Mouse (Mus musculus): Measurements from ENCODE around the gene Dazap2.
"Not testable (repeated sequence)": the region's sequence is repeated elsewhere in the genome, so short reads cannot be mapped to it uniquely, and the experiment has no call there.

Dazap2 gene

DNA sequence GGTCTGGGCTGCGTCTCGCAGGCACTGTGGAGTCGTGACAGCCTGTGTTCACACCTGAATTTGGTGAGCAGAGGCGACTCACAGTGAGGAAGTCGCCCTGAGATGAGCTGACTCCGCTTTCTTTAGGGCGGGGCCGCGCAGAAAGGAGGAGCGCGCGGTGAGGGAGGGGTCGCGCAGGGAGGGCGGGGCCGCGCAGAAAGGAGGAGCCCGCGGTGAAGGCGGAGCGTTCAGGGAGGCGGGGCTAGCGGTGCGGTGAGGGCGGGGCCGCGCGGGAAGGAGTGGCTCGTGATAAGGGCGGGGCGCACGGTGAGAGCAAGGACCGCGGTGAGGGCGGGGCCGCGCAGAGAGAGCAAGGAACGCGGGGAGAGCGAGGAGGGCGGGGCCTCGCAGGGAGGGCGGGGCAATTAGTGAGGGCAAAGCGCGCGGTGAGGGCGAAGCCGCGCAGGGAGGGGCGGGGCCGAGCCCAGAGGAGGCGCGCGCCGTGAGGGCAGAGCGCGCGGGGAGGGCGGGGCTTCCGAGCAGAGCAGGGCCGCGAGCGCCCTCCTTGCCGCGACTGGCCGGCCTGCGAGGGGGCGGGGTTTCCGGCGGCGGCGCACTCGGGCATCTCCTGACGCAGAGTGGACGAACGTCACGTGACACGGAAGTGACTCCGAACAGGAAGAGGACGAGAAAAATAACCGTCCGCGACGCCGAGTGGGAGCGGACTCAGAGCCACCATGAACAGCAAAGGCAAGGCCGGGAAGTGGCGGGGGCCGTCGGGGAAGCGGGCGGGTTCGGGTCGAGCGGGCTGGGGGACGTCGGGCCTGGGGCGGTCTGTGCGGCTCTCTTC lies at the start of gene Dazap2:
Gene Dazap2 (plus strand): TSS at position 354 of the 829 bp plus-strand sequence.
- DNase-seq, result peak; percentile 97

DNA sequence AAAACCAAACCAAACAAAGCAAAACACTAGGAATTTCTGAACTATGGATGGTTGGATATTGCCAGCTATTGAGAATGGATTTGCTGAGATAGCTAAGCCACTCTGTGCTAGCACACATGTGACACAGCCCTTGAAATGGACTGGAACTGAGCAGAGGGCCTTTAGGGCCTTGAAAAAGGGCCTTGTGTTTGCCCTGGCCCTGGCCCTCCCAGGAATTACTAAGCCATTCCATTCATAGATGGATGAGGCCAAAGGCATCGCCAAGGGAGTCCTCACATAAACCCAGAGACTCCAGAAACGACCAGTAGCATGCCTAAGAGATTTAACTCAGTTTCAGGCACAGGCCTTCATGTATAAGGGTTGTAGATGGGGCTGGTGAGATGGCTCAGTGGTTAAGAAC lies 48.6 kb upstream of the Dazap2 start:
- DNase-seq, result no peak

DNA sequence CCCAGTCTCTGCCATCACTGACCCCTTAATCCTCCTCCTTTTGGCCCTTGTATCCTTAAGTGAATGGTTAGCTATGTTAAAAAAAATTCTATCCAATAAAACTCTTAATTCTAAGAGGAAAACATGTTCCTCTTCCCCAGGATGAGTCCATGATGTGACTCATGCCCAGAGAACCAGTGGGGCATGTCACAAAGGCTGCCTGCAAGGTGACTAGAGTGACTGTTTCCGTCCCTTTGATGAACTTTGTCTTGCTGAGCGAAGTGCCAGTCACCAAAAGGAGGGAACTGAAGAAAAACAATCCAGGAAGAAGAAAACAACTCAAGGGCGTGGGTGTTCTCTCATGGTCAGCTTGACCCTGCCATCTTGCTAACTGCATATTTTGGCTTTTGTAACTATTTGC lies 45.9 kb upstream of the Dazap2 start:
- no peak for DNase-seq

DNA sequence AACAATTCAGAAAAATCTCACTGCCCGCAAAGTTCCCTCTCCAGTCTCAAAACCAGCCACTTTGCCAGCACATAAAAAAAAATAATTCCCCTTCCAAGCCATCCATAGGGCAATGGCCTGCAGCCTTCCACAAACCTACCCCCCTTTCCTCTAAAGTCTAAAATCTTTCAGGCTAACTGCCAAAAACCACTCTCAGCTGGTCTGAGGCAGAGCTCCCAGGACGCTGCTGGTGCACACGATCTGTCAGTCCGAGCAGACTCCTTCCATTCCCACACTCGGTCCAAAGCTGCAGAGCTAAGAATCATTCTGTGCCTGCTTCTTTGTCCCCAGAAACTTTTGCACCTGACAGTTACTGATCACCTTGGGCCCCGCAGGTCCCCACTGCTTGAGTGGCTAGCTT lies 41.2 kb upstream of the Dazap2 start:
- no peak for DNase-seq

DNA sequence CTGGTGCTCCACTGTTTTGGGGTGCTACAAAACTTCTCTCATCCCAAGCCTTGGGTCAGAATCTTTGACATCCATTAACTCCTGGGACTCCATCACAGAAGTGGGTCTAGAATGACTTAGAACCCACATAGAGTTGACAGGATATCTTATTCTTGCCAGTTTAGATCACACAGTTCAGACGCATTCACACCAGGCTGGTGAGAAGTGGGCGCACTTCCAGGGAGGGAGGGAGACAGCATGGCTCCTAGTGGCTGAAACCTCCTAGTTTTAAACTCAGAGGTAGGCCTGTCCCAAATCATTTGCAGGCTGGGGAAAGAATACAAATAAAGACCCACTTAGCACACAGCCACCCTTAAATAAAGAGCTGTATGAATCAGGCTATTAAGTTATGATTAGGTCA lies 40.8 kb upstream of the Dazap2 start:
- no peak for DNase-seq

DNA sequence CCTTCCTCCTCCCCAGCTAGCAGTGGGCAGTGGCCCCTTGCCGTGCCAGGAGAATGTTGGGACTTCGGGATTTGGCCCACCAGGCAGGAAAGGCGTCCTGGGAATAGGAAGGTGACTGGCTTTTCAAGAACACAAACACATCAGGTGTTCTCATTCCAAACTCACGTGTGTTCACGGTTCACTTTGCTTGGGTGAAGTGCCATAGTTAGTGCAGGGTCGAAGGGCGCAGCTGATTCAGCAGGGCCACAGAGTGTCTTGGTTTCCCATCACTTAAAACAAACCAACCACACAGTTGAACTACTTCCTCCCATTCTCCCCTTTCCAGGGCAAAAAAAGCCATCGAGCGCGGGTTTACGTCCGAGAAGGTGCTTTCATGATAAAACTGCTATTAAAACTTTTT lies 39.8 kb upstream of the Dazap2 start:
- no peak for DNase-seq

DNA sequence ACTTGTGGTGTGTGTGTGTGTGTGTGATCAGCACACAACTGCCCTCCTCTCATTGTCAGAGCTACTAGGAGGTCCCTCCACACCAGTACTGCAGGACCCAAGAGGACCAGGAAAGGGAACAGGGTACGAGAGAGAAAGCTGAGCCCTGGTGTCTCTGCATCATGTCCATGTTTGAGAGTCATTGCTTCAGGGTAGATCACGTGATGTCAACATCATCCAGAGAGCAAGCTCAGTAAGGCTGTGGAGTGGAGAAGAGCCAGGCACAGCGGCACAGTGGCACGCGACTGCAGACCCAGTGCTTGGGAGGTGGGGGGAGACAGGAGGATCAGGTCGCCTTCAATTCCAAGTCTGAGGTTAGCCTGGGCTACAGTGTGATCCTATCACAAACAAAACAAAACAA lies 38.8 kb upstream of the Dazap2 start:
- DNase-seq, result no peak

DNA sequence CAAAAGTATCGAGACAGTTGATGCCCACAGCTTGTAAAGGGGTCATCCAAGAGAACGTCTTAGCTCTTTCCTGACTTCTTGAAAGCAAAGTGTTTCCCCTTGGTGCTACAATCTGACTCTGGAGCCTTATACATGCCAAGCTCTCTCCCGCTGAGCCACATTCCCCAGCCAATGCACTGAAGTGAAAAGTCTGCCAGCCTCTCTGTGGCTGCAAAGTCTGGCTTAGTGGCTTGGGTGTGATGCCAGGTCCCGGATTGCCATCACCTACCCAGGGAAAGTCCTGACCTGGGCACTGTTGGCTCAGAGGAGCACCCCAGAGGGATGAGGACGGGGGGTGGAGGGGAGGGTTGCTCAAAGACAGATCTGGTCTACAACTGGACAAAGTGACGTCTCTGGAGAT lies 38.3 kb upstream of the Dazap2 start:
- DNase-seq, result no peak

DNA sequence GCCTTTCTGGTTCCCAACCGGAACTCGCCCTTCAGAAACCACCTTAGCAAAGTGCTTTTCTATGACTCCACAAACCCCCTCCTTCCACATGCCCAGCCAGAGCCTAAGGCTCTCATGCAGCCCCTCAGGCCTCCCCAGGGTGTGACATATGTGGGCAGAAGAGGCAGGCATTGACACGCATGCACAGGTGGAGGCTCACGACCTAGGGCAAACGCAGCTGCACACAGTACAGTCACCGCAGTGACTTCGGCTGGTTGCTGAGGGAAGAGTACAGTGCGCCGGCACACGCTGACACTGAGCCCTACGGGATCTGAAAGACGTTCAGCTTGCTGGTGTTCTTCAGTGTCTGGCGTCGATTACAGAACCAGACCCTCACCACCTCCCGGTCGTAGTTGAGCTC lies 37.2 kb upstream of the Dazap2 start:
- no peak for DNase-seq

DNA sequence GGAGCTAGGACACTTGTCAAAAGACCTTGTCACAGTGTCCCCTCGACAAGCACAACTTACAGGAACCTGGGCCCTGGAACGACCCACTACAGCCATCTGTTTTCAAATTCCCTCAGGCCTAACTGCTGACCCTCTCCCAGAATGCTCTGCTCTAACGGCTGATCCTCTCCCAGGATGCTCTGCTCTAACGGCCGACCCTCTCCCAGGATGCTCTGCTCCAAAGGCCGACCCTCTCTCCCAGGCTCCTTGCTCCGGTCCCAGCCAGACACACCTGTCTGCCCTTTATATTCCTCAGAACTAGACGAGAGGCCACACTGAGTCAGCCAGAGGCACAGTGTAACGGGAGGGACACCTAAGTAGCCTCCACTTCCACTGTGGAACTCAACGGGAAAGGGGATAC lies 35.0 kb upstream of the Dazap2 start:
- DNase-seq, result no peak

DNA sequence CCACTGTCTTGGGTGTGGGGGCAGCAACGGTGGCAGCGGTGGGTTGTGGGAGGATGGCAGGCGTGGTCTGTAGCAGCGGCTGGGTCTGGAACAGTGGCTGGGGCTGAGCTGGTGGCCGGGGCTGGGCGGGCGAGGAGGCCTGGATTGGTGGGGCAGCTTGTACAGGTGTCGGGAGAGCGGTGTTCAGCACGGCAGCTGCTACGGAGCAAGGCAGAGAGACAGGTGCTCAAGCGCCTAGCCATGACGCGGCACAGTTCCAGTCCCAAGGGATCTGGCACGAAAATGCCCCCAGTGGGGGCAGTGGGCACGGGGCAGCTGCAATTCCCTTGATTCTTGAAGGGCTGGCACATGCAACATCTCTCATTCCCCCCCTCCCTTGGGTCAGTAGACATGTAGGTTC lies 29.2 kb upstream of the Dazap2 start:
- no peak for DNase-seq

DNA sequence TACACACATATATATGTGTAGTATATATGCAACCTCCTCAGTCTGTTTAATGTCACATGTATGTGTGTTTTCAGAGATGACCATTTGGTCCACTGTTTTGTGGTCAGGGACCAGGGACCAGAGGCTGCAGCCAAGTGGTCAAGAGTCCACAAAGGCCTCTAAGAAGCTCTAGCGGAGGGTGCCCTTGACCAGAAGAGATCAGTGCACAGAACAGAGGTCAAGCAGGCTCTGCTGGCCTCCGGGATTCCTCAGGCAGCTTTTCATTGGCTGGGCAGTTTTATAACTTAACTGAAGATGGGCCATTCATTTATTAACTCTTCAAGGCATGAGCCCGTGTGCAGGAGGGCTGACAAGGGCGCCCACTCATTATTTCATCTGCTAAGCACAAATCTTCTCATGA lies 28.0 kb upstream of the Dazap2 start:
- no peak for DNase-seq

DNA sequence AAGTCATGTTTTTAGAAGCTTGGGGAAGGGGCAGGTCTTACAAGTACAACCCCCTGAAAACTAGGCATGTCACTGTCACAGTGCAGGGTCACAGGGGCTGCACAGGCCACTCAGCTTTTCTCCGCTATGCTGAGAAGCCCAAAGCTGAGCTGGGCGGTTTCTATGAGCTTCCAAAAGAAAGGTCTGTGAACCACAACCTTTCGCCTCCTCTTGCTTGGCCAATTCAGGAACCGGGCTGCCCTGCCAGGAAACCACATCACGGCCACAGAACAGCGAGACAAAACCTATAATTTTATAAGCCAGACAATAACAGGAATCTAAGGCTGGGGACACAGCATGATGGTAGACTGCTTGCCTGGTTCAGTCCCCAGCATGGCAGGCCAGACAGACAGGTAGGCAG lies 26.9 kb upstream of the Dazap2 start:
- no peak for DNase-seq

DNA sequence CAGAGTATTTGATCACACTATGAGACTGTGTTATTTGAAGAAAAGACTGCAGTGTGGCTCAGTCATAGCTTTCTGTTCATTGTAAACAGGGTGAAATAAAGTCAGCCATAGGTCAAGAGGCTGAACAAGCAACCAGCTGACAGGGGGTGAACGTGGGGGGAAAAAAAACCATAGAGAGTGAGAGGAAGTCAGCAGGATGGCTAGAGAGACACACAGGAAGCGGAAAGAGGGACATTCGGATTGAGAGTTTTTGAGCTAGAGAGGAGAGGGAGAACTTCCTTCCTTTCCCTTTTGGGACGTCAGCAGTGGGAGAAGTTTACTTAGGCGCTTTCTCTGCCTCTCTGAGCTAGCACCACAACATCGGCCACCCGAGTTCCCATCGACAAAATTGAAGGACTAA lies 24.7 kb upstream of the Dazap2 start:
- no peak for DNase-seq

DNA sequence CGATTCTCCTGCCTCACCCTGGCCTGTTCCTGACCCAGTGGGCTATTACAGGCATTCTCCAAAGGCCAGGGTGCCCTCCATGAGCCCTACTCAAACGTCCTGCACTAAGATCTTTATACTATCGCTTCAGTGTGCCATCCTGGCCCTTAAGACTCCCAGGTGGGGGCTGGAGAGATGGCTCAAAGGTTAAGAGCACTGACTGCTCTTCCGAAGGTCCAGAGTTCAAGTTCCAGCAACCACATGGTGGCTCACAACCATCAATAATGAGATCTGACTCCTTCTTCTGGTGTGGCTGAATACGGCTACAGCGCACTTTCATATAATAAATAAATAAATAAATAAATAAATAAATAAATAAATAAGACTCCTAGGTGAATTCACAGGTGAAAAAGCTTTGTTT lies 22.3 kb upstream of the Dazap2 start:
- DNase-seq, result no peak

DNA sequence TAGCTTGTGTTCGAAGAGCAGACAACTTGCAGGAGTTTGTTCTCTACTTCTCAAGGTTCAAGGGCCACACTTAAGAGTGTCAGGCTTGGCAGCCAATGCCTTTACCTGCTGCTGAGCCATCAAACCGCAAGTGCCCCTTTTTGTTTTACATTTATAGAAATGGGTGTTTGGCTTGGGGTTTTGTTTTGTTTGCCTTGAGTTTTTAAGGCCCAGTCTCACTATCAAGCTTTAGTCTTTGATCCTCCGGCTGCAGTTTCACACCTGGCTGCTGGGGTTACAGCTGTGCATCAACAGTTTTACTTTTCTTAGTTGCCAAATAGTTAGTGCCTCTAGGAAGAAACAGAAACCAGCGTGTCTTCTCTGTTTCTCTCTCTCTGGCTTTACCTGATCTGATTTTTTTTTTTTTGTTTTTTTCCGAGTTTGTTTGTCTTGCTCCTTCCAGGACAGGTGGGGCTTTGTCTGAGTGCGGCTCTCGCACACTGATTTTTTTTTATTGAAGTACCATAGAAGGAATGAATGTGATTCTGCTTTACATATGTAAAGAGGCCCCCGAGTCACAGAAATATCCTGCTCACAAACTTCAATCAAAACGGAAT lies 16.8 kb upstream of the Dazap2 start:
- DNase-seq, result no peak

DNA sequence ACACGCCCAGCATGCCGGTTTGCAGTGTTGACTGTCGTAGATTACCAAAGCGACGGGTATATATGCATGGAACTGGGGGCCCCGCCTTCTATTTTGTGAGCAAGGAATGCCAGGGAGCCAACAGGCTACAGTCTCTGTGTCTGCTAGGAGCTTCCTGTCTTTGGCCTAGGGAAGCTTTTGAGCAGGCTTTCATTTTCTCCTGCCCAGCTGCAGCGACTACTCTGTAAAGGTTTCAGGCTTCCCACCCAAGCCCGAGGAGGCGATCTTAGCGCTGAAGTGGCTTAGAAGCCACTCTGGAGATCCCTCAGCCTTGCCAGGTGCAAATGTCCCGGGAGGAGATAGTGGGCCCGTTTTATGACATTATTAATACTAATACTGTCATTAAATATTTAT lies 16.3 kb upstream of the Dazap2 start:
- no peak for DNase-seq

DNA sequence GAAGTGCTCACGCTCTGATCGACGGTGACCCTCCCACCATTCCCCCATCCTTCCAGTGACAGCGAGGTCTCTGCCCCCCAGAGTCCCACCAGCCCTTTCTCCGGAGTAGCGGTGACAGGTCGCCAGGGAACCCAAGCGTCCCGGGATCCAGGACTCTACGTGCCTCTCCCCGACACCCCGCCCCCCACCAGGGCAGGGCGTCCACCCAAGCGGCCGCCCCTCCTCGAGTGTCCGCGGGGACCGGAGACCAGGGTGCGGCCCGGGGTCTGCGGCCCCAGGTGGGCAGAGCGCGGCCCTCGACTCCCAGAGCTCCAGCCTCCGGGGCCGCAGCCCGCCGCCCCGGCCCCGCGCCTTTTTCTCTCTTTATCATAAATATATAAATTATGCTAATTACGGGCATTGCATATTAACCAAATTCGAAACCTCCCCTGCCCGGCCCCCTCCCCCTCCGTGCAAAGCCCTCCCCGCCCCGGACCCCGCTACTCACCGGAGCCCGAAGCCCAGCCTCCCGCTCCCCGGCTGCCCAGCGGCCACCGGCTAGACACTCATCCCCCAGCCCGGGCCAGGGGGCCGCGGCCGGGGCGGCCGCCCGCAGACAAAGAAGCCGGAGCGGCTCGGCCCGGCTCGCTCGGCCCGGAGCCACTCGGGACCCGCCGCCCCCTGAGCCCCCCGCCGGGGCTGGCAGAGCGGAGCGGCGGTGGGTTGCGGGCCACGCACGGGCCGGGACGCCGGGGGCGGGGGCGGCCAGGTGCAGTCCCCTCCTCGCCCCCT lies 15.7 kb upstream of the Dazap2 start, which contains the start of gene Pou6f1:
Gene Pou6f1 (minus strand): TSS at position 709 of the 771 bp plus-strand sequence.
- DNase-seq, result peak; percentile 52

DNA sequence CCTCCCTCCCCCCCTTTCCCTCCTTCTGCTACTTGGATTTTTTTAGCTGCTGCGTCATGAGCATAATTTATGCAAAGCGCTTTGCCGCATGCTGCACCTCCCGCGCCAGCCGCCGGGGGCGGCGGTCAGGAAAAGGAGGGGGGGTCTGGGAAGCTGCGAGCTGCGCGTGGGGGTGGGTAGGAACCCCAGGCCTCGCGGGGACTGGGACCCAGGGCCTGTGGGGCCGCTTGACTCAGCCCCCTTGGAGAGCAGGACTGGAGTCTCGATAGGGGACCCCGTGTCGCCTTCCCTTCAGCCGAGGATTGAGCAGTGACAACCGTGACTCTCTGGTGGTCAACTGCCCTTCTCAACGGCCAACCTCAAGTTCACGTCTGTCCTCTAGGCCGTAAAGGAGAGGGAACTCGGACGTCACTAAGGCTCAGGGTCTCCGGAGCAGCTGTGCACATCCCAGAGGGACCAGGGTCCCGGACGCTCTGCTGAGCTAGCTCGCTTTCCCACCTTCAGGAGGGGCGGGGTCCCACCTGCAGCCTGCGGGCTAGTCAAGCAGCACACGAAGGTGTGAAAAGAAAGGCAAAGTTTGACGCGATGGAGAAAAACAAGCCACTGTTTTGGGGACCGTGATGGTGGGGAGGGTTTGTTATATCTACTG lies 15.0 kb upstream of the Dazap2 start:
- peak; percentile 68 for DNase-seq

DNA sequence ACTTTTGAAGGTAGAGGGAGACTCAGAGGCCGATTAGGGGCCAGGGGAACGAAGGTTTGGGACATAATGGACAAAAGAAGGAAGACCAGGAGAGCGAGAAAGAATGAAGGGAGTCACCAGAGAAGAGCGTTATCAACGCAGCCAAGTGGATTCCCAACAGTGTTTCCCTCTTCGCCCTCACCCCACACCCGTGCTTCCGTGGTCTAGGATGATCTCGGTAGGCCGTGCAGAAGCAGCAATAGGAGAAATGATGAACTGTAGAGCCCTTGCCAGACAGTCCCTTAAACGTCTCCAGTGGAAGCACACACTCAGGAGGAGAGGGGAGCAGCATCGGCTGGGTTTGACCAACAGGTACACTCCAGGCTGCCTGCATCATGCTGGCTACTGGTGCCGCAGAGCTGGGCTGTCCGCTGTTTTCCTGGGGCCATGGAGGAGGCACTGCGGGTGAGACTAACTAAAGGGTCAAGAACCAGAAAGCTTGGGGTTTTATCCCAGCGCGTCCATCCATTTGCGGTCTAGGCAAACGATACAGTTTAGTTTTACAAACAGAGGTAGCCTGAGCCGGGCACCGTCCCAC lies 14.4 kb upstream of the Dazap2 start:
- no peak for DNase-seq

DNA sequence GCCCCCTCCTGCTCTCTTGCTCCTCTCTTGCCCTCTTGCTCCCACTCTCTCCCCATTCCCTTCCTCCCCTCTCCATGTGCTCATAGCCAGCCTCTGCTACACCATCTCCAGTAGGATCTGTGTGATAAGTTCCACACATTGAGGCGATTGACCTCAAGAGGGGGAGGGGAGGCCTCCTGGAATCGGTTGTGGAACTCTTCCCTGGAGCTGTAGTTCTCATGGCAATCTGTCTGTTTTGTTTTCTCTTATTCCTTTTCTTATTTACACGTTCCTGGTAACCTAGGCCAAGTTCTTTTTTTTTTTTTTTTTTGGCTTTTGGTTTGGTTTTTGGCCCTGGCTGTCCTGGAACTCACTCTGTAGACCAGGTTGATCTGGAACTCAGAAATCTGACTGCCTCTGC lies 13.5 kb upstream of the Dazap2 start:
- no peak for DNase-seq

DNA sequence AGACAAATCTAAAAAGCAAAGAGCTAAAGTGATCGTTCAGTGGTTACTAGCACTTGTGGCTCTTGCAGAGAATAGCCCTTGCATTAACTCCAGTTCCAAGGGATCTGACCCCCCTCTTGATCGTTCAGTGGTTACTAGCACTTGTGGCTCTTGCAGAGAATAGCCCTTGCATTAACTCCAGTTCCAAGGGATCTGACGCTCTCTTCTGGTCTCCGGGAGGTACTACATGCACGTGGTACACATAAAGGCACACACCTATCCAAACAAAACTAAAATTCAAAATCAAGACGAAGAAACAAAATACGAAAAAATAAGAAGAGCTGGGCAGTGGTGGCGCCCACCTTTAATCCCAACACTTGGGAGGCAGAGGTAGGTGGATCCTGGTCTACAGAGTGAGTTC lies 8.5 kb upstream of the Dazap2 start:
- DNase-seq, result not testable (repeated sequence)

DNA sequence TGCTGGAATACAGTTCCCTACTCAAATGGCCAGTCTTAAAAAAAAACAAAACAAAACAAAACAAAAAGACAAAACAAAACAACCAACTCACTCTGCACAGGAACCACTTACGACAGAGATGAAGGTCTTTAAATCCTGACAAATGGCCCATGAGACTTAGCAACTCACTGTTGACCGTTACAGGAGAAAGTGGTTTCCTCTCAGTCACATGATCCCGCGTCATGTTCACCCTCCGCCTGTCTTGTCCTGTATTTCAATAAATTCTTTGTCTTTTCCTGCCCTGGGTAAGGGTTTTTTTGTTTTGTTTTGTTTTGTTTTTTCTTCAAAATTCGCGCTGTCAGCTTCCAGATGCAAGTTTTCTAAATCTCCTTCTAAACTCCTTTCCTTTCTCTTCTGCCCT lies 3.2 kb upstream of the Dazap2 start:
- no peak for DNase-seq
